Mouse (Mus musculus) right cerebral cortex, postnatal 14 days (tissue): ENCODE data around the gene Ftcd.

ENCODE experiments used
- DNase-seq: peaks from one replicate; pipeline ENCODE4 v3.0.0; 2022

The Ftcd gene

GRCm38 (mm10) chr10:76622411-76622810 lies 47.0 kb downstream of the Ftcd start:
- no peak for DNase-seq

- peak; percentile 78 for DNase-seq
These were observed 47.7 kb downstream of the Ftcd start, which contains the start of gene Col6a2 for GRCm38 (mm10) chr10:76622928-76623680. Gene Col6a2 (minus strand): TSS chr10:76623630.

DNA sequence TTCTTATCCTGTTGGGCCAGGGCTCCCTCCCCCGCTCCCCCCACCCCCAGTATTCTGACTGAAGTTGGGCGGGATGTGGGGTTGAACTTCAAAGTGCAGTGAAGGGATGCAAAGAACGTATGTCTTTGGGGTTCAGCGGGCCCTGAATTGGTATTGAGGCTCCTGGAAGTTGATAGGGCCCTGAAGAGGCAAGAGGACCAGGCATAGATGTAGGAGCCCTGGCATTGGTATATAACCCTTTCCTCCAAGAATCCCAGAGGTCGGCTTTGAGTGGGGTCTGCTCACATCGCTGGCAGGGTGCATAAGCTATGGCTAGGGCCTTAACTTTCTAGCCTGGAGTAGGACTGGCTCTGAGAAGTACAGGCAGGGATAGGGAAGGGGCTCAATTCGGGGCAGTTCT lies 48.3 kb downstream of the Ftcd start:
- DNase-seq: no peak

GRCm38 (mm10) chr10:76624903-76625302 lies 49.5 kb downstream of the Ftcd start:
- DNase-seq: no peak

DNA sequence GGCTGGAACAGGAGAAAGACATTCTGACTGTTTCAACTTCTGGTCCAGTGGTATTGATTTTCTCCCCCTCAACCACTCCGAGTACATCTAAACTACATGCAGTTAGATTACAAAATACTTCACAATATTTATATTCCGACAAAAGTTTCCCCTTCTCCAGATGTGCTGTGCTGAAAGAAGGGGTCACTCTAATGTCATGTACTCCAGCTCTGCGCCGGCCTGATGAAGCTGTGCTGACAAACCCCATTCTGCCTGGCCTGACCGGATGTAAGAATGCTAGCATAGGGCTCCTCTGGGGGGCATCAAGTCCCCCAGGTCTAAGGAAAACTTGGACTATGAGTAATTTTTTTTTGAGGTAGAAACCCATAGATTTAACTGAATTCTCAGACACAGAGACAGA lies 52.3 kb downstream of the Ftcd start:
- no peak for DNase-seq

GRCm38 (mm10) chr10:76630657-76631056 lies 55.2 kb downstream of the Ftcd start:
- DNase-seq: no peak

DNA sequence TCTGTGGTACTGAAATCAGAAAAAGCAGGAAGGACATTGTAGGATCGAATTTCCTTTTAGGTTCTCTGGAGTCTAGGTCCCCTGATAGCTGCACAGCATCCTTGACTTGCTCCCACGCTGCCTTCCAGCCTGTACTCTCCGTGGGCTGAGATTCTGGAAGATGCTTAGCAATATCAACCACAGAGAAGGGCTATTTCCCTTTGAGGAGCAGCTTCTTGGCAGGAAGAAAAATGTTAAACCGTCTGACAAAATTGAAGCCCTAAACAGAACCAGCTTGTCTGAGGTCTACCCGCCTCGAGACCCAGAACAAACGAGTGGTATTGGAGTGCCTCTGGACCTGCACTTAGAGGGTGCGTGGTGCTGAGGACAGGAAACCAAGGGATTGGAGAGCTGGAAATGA lies 57.2 kb downstream of the Ftcd start:
- DNase-seq: no peak

GRCm38 (mm10) chr10:76634094-76634571 lies 58.7 kb downstream of the Ftcd start:
- no peak for DNase-seq

DNA sequence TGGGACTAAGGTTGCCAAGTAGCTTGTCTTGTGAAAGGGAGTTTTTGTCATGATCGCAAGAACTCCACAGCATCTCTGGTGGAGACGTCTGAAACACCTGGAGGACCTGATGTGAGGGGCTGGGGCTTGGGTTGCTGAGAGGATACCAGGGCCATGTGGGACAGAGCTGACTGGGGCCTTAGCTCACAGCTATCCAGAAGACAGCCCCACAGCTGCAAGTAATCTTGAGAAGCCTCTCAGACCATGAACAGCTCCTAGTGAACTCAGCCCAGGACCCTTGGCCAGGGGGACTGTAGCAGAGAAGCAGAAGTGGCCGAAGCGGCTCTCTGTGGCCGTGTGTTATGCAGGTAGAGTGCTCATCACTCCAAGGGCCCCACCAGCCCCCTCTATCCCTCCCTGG lies 59.1 kb downstream of the Ftcd start:
- no peak for DNase-seq

GRCm38 (mm10) chr10:76636026-76636425 lies 60.6 kb downstream of the Ftcd start:
- no peak for DNase-seq

GRCm38 (mm10) chr10:76636601-76637000 lies 61.2 kb downstream of the Ftcd start:
- DNase-seq: no peak
